Mouse (Mus musculus): ENCODE data around the gene Znhit1. TPM values are rescaled to one million over a fixed set of nuclear protein-coding genes. Genes with fewer than 3 reads are reported as not detected.

The Znhit1 gene
- polyA plus RNA-seq, 1 experiment from 2014 or later: 92.9 TPM

- H3K4me1 ChIP-seq (ENCODE audit: control insufficient read depth, insufficient read depth, low read length): peaks cover under 1% of the 10 kb centered on the region; the same call in 1 of the 2 replicates
- ATAC-seq (replicated peaks; ENCODE audit: insufficient number of reproducible peaks, low FRiP score, low TSS enrichment): no peak
- 87% methylated on average over 8 of the region's 8 CpGs for WGBS (ENCODE audit: insufficient replicate concordance)
- peaks cover 8% of the 10 kb centered on the region; the same call in 1 of the 2 replicates for H3K36me3 ChIP-seq (ENCODE audit: control insufficient read depth, insufficient read depth, low read length)
- no peaks in the 10 kb centered on the region for H3K27me3 ChIP-seq (ENCODE audit: control insufficient read depth, insufficient read depth, low read length)
- no peak overlapping the region for H3K4me3 ChIP-seq (ENCODE audit: low read depth, low read length)
- H3K4me2 ChIP-seq: no peak overlapping the region
- H3K9ac ChIP-seq (ENCODE audit: low read depth, low read length): no peak overlapping the region
- no peaks in the 10 kb centered on the region for H3K9me3 ChIP-seq (replicated peaks; ENCODE audit: control insufficient read depth, low read length)
- no peak overlapping the region for H3K27ac ChIP-seq (ENCODE audit: low read depth, low read length)
Measured at GRCm38 (mm10) chr5:136980974-136981373, 6.8 kb downstream of the Znhit1 start.

- Histone ChIP-seq H3K27ac (ENCODE audit: low read depth, low read length) (no peak overlapping the region), H3K4me2 (no peak overlapping the region), H3K27me3 (ENCODE audit: control insufficient read depth, insufficient read depth, low read length) (no peaks in the 10 kb centered on the region), H3K9me3 (replicated peaks; ENCODE audit: control insufficient read depth, low read length) (no peaks in the 10 kb centered on the region), H3K9ac (ENCODE audit: low read depth, low read length) (no peak overlapping the region), H3K4me3 (ENCODE audit: low read depth, low read length) (no peak overlapping the region), H3K4me1 (ENCODE audit: control insufficient read depth, insufficient read depth, low read length) (no peaks in the 10 kb centered on the region), H3K36me3 (ENCODE audit: control insufficient read depth, insufficient read depth, low read length) (peaks cover 8% of the 10 kb centered on the region; the same call in 1 of the 2 replicates)
- 81% methylated on average over 2 of the region's 2 CpGs for WGBS (ENCODE audit: insufficient replicate concordance)
- no peak for ATAC-seq (replicated peaks; ENCODE audit: insufficient number of reproducible peaks, low FRiP score, low TSS enrichment)
Measured at GRCm38 (mm10) chr5:136979762-136980161, 8.1 kb downstream of the Znhit1 start.

GRCm38 (mm10) chr5:136977769-136978168 lies 10.1 kb downstream of the Znhit1 start:
- Histone ChIP-seq H3K9me3 (replicated peaks; ENCODE audit: control insufficient read depth, low read length) (no peaks in the 10 kb centered on the region), H3K27me3 (ENCODE audit: control insufficient read depth, insufficient read depth, low read length) (no peaks in the 10 kb centered on the region), H3K27ac (ENCODE audit: low read depth, low read length) (no peak overlapping the region), H3K4me1 (ENCODE audit: control insufficient read depth, insufficient read depth, low read length) (no peaks in the 10 kb centered on the region), H3K9ac (ENCODE audit: low read depth, low read length) (no peak overlapping the region), H3K4me2 (no peak overlapping the region), H3K4me3 (ENCODE audit: low read depth, low read length) (no peak overlapping the region), H3K36me3 (ENCODE audit: control insufficient read depth, insufficient read depth, low read length) (peaks cover 8% of the 10 kb centered on the region; the same call in 1 of the 2 replicates)
- 74% methylated on average over 4 of the region's 4 CpGs for WGBS (ENCODE audit: insufficient replicate concordance)
- no peak for ATAC-seq (replicated peaks; ENCODE audit: insufficient number of reproducible peaks, low FRiP score, low TSS enrichment)

- H3K27me3 ChIP-seq (ENCODE audit: control insufficient read depth, insufficient read depth, low read length): no peaks in the 10 kb centered on the region
- no peak for ATAC-seq (replicated peaks; ENCODE audit: insufficient number of reproducible peaks, low FRiP score, low TSS enrichment)
- no peaks in the 10 kb centered on the region for H3K9me3 ChIP-seq (replicated peaks; ENCODE audit: control insufficient read depth, low read length)
- 65% methylated on average over 8 of the region's 8 CpGs for WGBS (ENCODE audit: insufficient replicate concordance)
- no peaks in the 10 kb centered on the region for H3K36me3 ChIP-seq (ENCODE audit: control insufficient read depth, insufficient read depth, low read length)
- no peak overlapping the region for H3K4me3 ChIP-seq (ENCODE audit: low read depth, low read length)
- no peak overlapping the region for H3K27ac ChIP-seq (ENCODE audit: low read depth, low read length)
- no peak overlapping the region for H3K9ac ChIP-seq (ENCODE audit: low read depth, low read length)
- no peaks in the 10 kb centered on the region for H3K4me1 ChIP-seq (ENCODE audit: control insufficient read depth, insufficient read depth, low read length)
- H3K4me2 ChIP-seq: no peak overlapping the region
Measured at GRCm38 (mm10) chr5:136973670-136974069, 14.2 kb downstream of the Znhit1 start.

- no peaks in the 10 kb centered on the region for H3K9me3 ChIP-seq (replicated peaks; ENCODE audit: control insufficient read depth, low read length)
- no peak overlapping the region for H3K27ac ChIP-seq (ENCODE audit: low read depth, low read length)
- WGBS (ENCODE audit: insufficient replicate concordance): 63% methylated on average over 1 of the region's 1 CpGs
- H3K4me3 ChIP-seq (ENCODE audit: low read depth, low read length): no peak overlapping the region
- no peak overlapping the region for H3K4me2 ChIP-seq
- no peak for ATAC-seq (replicated peaks; ENCODE audit: insufficient number of reproducible peaks, low FRiP score, low TSS enrichment)
- no peak overlapping the region for H3K9ac ChIP-seq (ENCODE audit: low read depth, low read length)
- H3K27me3 ChIP-seq (ENCODE audit: control insufficient read depth, insufficient read depth, low read length): no peaks in the 10 kb centered on the region
- H3K36me3 ChIP-seq (ENCODE audit: control insufficient read depth, insufficient read depth, low read length): peaks cover 3% of the 10 kb centered on the region; the same call in 1 of the 2 replicates
- peaks cover 11% of the 10 kb centered on the region for H3K4me1 ChIP-seq (ENCODE audit: control insufficient read depth, insufficient read depth, low read length)
Measured at GRCm38 (mm10) chr5:136970703-136971102, 17.1 kb downstream of the Znhit1 start.

- Histone ChIP-seq H3K4me2 (no peak overlapping the region), H3K4me3 (ENCODE audit: low read depth, low read length) (no peak overlapping the region), H3K4me1 (ENCODE audit: control insufficient read depth, insufficient read depth, low read length) (peaks cover 16% of the 10 kb centered on the region), H3K9me3 (replicated peaks; ENCODE audit: control insufficient read depth, low read length) (no peaks in the 10 kb centered on the region), H3K9ac (ENCODE audit: low read depth, low read length) (no peak overlapping the region), H3K27ac (ENCODE audit: low read depth, low read length) (0 out of 2 replicates have a peak overlapping the region, but pooled peaks have one; percentile 8), H3K36me3 (ENCODE audit: control insufficient read depth, insufficient read depth, low read length) (peaks cover 11% of the 10 kb centered on the region), H3K27me3 (ENCODE audit: control insufficient read depth, insufficient read depth, low read length) (no peaks in the 10 kb centered on the region)
- whole genome bisulfite sequencing (ENCODE audit: insufficient replicate concordance): 68% methylated on average over 10 of the region's 10 CpGs
- no peak for ATAC-seq (replicated peaks; ENCODE audit: insufficient number of reproducible peaks, low FRiP score, low TSS enrichment)
Measured at GRCm38 (mm10) chr5:136967592-136967991, 20.2 kb downstream of the Znhit1 start.

GRCm38 (mm10) chr5:136966861-136967455 lies 20.9 kb downstream of the Znhit1 start:
- H3K4me1 ChIP-seq (ENCODE audit: control insufficient read depth, insufficient read depth, low read length): peaks cover 16% of the 10 kb centered on the region
- H3K4me2 ChIP-seq: no peak overlapping the region

GRCm38 (mm10) chr5:136966331-136966730 lies 21.5 kb downstream of the Znhit1 start, which contains the start of gene Cldn15:
Gene Cldn15, plus strand, starts transcription at chr5:136966616.
- Histone ChIP-seq H3K4me2 (no peak within 1 kb of the TSS; the same call in 1 of the 2 replicates), H3K27ac (ENCODE audit: low read depth, low read length) (peak within 1 kb of the TSS; percentile 76), H3K9me3 (replicated peaks; ENCODE audit: control insufficient read depth, low read length) (no peaks in the 10 kb centered on the region), H3K36me3 (ENCODE audit: control insufficient read depth, insufficient read depth, low read length) (peaks cover 11% of the 10 kb centered on the region), H3K27me3 (ENCODE audit: control insufficient read depth, insufficient read depth, low read length) (no peaks in the 10 kb centered on the region), H3K4me3 (ENCODE audit: low read depth, low read length) (no peak within 1 kb of the TSS), H3K9ac (ENCODE audit: low read depth, low read length) (peak within 1 kb of the TSS; percentile 29; the same call in 1 of the 2 replicates), H3K4me1 (ENCODE audit: control insufficient read depth, insufficient read depth, low read length) (peaks cover 20% of the 10 kb centered on the region)
- ATAC-seq (replicated peaks; ENCODE audit: insufficient number of reproducible peaks, low FRiP score, low TSS enrichment): no peak
- 56% methylated on average over 6 of the region's 6 CpGs for WGBS (ENCODE audit: insufficient replicate concordance)

More at GRCm38 (mm10) chr5:136966861-136967455, 20.9 kb downstream of the Znhit1 start:
- Histone ChIP-seq H3K27me3 (ENCODE audit: control insufficient read depth, insufficient read depth, low read length) (no peaks in the 10 kb centered on the region), H3K9ac (ENCODE audit: low read depth, low read length) (no peak overlapping the region), H3K4me3 (ENCODE audit: low read depth, low read length) (no peak overlapping the region), H3K9me3 (replicated peaks; ENCODE audit: control insufficient read depth, low read length) (no peaks in the 10 kb centered on the region), H3K27ac (ENCODE audit: low read depth, low read length) (peak overlapping the region; percentile 76), H3K36me3 (ENCODE audit: control insufficient read depth, insufficient read depth, low read length) (peaks cover 11% of the 10 kb centered on the region)
- no peak for ATAC-seq (replicated peaks; ENCODE audit: insufficient number of reproducible peaks, low FRiP score, low TSS enrichment)
- 86% methylated on average over 4 of the region's 4 CpGs for WGBS (ENCODE audit: insufficient replicate concordance)

- Histone ChIP-seq H3K4me1 (ENCODE audit: control insufficient read depth, insufficient read depth, low read length) (peaks cover 21% of the 10 kb centered on the region), H3K4me2 (no peak overlapping the region), H3K27ac (ENCODE audit: low read depth, low read length) (peak overlapping the region; percentile 76)
Measured at GRCm38 (mm10) chr5:136965686-136966085, 22.1 kb downstream of the Znhit1 start.

More at GRCm38 (mm10) chr5:136965686-136966085, 22.1 kb downstream of the Znhit1 start:
- ATAC-seq (replicated peaks; ENCODE audit: insufficient number of reproducible peaks, low FRiP score, low TSS enrichment): no peak
- H3K36me3 ChIP-seq (ENCODE audit: control insufficient read depth, insufficient read depth, low read length): peaks cover 11% of the 10 kb centered on the region
- no peak overlapping the region for H3K4me3 ChIP-seq (ENCODE audit: low read depth, low read length)
- H3K9me3 ChIP-seq (replicated peaks; ENCODE audit: control insufficient read depth, low read length): no peaks in the 10 kb centered on the region
- WGBS (ENCODE audit: insufficient replicate concordance): 82% methylated on average over 8 of the region's 8 CpGs
- H3K27me3 ChIP-seq (ENCODE audit: control insufficient read depth, insufficient read depth, low read length): no peaks in the 10 kb centered on the region
- H3K9ac ChIP-seq (ENCODE audit: low read depth, low read length): no peak overlapping the region
